Mouse (Mus musculus) layer of hippocampus, adult 8-10 months (tissue): ENCODE results near the gene Myf6. TPM values are rescaled to one million over a fixed set of nuclear protein-coding genes. Genes with fewer than 3 reads are reported as not detected.

Experiments
- microRNA-seq, 2 experiments: library from miRNA; unstranded; fragments of <30 nt; microRNA quantifications; one replicate each; pipeline ENCODE4 v1.2.0; 2022
- total RNA-seq, 4 experiments: library from RNA; stranded (reverse); gene quantifications; 2 replicates each; pipeline ENCODE4 v1.2.4; 2022

The Myf6 gene
- total RNA-seq, 4 experiments from 2014 or later, result not detected

Small RNA genes within 50 kb of the gene (microRNA-seq; reads per million reads assigned to microRNA genes)
- gene Gm44403, result 0 reads per million in 2 experiments

Other genes starting within 250 kb of the Myf6 start
- gene Lin7a, start 223.1 kb downstream of the Myf6 start, total RNA-seq, result 10 to 100 TPM; 28.8 to 30.7 (median 29.3) TPM
- not detected for gene Myf5, start 8.6 kb downstream of the Myf6 start, total RNA-seq
- under 1 TPM; 0.16 to 0.19 (median 0.17) TPM for gene Ptprq, start 225.3 kb upstream of the Myf6 start, total RNA-seq